Mouse (Mus musculus) frontal cortex, postnatal 36 days (tissue): ENCODE data around the gene Senp7.
"Not testable (repeated sequence)": the region's sequence is repeated elsewhere in the genome, so short reads cannot be mapped to it uniquely, and the experiment has no call there.

Experiments used
- DNase-seq, 2 experiments: peaks; one replicate each; pipeline ENCODE4 v3.0.0; 2022; ENCODE audit warnings: low spot score in 2 of 2

Gene Senp7

DNA sequence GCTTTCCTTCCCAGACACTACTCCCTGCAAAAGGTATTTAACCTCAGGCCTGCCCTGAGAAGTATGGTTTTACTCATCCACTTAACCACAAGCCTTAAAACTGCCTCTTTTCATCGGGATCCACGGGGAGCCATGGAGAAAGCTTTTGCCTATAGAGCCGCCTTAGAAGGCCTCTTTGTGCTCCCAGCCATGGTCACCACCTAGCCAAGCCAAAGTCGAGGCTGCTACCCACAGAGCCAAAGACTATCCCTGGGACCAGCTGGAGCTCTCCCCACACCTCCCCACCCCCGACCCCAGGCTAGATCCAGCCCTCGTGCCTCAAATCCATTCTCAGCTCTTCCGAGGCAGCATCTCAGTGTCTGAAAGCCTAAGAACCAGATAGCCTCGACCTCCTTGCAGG, 18.0 kb downstream of the Senp7 start:
- no peak for DNase-seq

DNA sequence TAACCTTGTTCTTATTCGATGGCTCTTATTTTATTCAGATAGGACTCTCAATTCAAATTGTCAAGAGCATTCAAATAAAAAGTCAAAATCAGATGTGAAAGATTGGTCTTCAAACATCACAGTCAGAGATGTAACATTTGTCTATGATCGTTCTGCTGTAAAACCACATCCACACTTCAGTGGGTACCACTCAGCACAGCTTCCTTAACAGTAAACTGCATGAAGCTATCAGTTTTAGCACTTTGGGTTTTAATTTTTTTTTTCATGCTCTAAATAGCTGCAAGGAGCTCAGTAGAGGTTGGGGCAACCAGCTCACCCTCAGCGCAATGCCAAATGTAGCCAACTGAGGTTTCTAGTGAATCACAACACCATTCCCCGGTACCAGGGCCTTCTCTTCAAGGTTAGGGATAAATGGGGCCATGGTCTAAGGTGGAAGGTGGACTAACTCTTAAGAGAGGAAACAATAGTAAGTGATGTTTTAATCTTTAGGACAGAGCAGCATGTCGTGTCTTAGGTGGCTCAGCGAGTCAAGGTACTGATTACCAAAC, 20.5 kb downstream of the Senp7 start:
- DNase-seq, result no peak

DNA sequence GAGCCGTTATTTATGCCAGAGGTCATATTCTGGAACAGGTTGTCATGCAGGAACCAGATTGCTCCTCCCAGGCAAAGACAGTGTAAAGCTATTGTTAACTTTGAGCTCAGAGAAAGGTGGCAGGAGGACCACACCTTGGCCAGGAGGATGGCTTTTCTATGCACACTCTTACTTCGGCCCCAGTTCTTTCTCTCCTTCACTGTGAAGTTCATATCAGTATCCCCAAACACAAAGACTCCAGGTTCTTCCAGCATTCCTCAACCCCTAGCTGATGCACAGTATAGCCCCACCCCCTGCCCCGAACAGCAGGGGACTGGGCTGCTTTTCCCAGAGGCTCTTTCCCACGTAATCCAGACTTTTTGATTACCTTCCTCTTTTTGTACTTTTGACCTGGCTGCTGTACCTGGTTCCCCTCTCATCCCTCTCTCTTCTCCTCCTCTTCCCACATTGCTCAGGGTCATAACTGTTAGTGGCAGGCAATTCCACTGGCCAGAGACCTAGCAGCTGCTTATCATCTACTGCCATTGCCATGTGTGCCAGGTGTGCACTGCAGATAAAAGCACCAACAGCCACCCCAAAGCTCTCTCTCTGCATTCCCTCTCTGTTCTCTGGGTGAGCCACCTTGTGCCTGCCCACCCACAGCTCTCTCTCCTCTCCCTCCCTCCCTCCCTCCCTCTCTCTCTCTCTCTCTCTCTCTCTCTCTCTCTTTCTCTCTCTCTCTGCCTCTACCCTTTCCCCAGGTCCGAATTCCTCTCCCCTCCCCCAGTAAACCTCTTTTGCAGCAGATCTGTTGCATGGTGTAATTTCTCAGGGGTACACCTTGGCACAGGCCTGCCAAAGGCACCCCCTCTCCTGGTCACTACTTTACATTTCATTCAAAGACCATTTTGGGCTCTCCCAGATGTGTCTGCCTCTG, 23.4 kb downstream of the Senp7 start:
- DNase-seq, result no peak

DNA sequence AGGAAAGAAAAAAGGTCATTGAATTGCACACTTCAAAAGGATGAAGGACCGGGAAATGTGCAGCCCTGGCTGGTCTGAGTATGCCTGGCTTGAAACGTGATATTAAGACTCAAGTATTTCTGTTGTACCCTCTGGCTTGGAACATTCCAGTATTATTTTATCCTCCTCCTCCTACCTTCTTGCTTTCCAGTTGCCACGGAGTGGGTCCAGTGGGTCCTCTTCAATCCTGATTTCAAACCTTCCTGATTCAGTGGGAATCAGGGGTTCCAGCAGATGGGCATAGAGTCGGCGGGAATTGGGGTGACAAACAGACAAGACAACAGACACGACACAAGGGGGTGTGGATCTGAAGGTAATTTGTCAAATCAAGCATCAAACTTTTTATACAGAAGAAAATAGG, 24.4 kb downstream of the Senp7 start:
- DNase-seq, result no peak

DNA sequence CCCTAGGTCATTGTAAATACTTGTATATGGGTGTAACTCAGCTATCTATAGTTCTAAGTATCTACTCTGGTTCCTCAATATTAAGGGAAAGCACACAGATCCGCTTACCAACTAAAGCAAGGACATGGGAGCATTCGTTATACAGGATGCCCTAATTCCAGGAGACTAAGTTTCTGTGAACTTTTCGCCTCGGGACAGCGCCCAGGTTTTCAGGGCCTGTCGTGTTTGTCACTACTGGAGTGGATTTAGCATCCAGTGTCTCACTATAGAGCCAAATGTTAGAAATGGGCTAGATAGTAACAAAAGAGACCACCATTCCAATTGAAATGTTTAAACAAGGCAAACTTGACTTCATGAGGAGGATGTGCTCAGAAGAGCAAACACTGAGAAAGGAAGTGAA, 25.0 kb downstream of the Senp7 start:
- not testable (repeated sequence) for DNase-seq

DNA sequence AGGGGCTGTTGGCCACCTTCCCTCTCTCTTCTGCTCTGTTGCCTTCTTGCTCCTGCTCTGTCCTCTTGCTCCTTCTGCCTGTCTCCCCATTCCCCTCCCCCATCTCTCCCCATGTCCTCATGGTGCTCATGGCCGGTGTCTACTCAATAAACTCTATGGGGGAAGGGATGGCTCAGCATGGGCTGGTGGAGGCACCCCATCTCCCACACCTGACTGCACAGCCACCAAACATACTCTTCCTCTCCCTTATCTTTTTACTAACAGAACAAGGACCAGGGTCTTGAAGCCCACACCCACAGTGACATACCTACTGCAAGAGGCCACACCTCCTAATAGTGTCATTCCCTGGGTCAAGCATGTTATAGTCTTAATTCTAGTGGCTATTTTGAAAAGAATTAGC, 26.0 kb downstream of the Senp7 start:
- DNase-seq, result no peak

DNA sequence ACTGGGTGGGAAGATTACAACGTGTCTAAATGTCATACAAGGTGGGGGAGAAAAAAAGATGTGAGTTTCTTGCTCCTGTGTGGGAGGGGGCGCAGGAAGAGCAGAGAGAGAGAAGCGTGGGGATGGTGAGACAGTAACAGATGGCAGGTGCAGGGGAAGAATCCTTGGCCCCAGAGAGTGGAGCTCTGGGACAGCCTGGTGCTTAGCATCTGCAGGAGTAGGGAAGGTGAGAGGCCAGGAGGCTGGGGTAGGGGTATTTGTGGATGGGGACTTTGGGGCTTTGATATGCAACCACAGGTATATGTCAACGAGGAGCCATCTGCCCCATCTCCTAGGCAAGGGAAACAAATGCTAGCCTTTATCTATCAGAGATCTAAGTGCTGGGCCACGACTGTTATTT, 26.4 kb downstream of the Senp7 start:
- DNase-seq, result no peak

DNA sequence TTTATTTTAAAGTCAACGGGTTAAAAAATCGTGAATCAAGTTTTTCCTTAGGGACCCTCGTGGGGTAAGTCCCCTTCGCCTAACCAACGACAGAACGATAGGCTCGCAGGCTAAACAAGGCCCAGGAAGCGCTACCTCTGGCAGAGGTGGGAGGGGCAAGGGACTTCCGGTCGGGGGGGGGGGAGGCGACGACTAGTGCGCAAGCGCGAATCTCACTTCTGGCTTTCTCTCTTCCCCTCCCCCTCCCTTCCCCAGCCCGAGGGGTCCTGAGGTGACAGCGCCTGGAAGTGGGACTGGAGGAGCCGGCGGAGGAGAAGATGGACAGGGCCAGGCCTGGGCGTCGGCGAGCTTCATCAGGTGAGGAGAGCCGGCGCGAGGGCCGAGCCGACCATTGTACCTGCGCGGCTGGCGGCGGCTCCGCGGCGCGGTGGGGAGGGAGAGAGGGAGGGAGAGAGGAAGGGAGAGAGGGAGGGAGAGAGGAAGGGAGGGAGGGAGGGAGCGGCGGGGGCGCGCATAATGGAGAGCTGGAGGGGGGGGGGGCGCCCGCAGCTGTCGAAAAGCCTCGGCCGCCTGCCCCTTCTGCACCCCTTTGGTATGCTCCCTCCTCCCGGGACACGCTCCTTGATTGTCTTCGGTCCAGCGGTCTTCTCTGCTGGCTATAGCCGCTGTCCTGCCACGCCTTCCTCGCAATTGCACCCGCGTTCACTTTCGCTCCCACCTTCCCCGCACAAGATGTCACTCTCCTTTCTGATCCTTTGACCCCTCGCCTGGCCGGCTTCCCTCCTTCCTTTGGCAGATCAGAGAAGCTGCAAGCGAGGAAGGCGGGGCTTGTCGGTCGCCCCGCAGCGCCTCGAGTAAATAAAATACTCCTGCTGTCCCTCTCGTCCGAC, 27.3 kb downstream of the Senp7 start:
- DNase-seq, result peak; percentile 77 to 84

DNA sequence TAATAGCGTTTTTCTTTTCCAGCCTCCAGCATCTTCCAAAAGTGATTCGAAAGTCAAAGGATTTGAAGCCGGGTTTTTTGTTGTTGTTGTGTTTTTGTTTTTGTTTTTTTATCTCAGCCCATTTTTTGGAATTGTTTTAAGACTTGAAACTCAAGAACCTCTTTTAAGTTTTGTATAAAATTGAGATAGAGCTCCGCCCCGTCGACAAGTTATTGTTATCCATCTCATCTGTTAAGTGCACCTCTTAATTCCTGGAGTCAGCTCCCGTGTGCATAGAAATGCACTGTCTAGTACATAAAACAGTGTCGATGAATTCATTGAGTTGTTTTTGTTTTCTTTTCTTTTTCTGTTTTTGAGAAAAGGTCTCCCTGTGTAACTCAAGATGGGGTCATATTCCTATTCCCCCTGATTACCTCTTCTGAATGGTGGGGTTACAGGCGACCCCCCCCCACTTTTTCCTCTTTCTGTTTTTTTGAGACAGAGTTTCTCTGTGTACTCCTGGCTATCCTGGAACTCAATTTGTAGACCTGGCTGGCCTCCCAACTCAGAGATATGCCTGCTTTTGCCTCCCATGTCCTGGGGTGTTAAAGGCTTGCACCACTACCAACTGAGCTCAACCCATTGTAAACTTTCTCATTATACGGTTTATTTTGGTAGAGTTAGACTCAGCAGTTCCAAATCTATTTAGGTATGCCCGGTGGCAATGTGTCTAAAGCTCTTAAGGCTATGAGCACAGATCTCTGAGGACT, 28.2 kb downstream of the Senp7 start:
- no peak for DNase-seq

DNA sequence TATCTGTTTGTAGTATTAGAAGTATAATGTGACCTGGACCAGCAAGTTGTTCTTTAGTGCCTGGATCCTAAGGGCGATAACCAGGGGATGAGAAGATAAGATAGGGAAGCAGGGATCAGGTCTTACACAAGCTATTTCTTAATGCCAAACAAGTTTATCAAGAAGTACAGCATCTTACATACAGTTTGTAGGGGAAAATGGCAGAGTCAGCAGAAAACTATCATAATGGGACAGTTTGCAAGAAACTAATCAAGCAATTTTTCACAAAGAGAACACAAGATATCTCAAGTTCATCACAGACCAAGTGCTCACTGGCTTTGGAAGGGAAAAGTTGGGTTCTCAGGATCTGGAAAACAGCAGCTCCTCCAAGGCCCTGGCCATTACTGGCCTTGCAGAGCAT, 31.3 kb downstream of the Senp7 start:
- DNase-seq, result no peak

DNA sequence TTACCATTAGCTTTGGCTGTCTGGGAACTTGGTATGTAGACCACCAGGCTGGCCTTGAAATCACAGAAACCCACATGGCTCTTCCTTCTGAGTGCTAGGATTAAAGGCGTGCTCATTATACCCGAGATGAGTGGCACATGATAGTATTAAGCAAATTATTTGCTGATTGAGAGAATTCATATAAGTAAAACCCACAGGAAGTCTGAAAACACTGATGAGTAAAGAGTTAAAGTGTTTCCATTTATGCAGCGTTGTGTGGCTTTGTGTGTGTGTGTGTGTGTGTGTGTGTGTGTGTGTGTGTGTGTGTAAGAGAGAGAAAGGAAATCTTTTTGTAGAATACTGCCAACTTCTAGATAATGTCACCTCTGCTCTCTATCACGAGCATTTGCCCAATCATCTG, 33.6 kb downstream of the Senp7 start:
- DNase-seq, result no peak

DNA sequence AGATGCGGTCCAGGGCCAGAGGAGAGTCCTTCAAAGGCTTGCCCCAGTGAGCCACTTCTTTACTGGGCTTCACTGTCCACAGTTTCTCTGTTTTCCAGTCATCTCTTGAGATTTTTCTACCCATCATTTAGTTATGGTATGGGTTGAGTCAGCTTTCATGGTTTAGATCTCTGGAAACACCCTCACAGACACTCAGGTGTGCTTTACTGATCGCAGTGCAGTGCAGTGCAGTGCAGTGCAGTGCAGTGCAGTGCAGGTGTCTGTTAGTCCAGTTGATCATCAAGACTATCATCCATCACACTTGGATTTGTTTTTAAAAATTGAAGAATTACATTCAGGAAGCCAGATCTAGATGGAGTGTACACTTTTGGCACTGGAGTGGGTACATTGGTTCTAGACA, 38.2 kb downstream of the Senp7 start:
- DNase-seq, result no peak

DNA sequence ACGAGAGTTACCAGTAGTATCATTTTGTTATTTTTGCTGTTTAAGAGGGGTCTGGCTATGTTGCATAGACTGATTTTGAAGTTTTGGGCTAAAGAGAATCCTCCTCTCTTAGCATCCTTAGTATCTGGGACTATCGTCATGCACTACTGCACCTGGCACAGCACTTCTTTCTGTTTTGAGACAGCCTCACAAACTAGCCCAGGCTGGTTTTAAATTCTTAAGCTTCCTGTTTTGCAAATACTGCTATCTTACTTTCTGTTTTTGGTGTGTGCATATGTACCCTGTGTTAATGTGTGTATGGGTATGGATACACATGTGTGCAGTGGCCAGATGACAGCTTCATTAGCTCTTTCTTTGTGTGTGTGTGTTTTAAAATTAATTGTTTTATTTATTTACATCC, 42.2 kb downstream of the Senp7 start:
- DNase-seq, result no peak

DNA sequence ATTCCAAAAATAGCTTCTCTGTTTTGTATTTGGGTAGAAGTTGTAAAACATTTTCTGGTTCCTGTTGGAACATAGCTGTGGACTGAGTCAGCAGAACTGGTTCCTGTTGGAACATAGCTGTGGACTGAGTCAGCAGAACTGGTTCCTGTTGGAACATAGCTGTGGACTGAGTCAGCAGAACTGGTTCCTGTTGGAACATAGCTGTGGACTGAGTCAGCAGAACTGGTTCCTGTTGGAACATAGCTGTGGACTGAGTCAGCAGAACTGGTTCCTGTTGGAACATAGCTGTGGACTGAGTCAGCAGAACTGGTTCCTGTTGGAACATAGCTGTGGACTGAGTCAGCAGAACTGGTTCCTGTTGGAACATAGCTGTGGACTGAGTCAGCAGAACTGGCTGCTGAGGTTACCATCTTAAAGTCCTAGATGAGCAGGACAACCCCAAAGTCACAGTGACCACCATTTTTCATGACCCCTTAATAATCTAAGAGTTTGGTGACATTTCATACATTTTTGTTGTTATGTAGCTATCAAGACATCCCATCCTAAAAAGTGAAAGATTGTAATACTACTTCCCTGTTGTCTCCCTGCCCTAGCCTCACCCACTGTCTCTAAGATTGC, 48.4 kb downstream of the Senp7 start:
- not testable (repeated sequence) for DNase-seq

DNA sequence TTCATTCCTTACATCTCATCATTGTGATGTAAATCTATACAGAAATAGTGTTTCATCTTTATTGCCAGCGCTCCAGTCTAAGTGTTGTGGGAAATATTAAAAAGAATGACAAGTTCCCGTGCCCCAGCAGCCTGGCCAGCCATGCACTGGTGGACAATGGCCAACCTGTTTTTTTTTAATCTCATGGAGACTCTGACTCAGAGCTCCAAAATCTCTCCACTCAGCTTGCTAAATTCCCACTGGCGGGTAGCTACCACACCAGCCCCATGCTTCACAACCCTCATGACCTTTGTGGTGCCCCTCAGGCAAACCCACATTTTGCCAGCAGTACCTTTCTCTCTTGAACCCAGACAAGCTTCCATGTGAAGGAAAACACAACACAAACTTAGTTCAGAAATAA, 67.6 kb downstream of the Senp7 start:
- DNase-seq, result no peak

DNA sequence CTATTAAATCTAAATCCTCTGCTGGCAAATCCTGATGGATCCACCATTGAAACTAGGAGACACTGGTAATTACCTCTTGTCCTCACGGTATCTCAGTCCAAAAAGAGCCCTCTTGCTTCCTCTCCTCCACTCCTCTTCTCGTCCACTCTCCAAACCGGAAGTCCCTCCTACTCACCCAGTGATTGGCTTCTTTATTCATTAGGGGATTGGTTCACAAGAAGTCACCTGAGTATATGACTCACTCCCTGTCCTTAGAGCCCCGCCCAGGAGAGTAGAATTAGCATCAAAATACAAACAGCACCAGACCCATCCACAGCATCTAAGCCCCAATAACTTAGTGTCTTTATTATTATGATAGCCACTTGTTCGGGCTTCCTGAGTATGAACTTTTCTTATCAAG, 68.0 kb downstream of the Senp7 start:
- DNase-seq, result no peak

DNA sequence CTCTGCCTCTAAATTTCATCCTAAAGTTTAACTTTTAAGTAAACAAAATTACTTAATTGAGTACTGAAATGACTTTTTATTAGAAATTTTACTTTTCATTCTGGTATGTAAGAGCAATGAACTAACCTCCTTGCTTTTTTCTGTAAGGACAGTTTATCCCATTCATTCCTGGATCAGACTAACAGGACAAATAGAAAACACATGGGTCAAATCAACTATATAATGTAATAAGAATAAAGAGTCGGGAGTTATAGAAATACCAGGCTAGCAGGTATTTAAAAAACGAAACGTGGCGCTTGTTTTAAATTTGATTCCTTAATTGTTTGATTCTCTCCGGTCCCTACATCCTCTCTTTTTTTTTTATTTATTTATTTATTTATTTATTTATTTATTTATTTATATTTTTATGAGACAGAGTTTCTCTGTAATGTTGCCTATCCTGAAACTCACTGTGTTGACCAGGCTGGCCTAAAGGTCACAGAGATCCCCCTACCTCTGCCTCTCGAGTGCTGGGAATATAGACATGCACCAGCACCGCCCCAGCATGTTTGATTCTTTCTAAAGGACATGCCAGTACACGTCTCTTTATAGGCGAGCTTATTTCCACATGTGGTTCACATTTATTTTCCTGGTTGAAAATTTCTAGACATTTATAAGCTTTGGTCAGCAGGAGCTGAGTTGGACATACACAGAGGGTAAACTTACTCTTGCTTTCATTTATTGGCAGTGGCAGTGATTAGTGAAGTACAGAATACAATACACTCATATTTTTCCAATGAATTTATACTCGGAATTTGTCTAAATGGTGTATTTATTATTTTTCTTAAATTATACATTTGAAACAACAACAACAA, 69.4 kb downstream of the Senp7 start:
- no peak for DNase-seq

DNA sequence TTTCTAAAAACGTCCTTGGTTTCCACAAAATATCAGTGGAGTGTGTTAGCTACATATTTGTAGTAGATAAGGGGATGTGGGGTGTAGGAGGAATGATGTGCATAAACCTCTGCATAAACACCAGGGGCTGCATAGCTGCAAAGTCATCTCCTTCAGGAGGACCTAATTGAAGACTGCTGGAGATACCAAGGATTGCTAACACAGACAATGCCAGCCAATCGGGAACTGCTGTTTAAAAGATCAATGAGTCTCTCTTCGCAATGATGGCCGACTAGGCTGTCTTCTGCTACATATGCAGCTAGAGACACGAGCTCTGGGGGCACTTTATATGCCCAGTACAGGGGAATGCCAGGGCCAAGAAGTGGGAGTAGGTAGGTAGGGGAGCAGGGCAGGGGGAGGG, 74.4 kb downstream of the Senp7 start:
- DNase-seq, result no peak

DNA sequence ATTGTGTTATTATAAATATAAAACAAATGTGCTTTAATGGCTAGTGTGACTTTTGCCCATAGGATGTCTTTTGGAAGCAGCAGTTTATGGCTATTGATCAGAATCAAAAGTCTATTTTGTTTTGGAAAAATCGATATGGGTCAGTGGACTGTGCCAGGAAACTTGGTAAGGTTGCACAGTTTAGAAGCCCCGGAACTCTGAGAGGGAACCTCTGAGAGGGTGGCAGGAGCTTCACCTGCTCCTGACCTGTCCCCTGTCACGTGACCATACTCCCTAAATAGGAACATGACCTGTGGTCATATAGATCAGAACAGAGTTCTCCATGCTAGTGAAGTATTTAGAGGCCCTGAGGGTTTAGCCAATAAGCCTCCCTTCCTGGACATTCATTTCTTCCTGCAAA, 75.9 kb downstream of the Senp7 start:
- DNase-seq, result no peak

DNA sequence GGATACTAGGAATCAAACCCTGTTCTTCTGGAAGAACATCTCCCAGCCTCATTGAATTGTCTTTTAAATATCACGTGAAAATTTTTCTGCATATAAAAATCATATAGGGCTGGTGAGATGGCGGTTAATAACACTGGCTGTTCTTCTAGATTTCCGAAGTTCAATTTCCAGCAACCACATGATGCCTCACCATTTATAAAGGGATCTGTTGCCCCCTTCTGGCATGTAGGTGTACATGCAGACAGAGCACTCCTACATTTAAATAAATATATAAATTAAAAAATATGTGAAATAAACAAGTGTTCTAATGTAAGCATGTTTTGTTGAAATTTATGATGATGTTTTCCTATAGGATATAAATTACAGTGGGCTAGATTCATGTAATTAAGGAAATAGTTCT, 83.5 kb downstream of the Senp7 start:
- DNase-seq, result no peak

DNA sequence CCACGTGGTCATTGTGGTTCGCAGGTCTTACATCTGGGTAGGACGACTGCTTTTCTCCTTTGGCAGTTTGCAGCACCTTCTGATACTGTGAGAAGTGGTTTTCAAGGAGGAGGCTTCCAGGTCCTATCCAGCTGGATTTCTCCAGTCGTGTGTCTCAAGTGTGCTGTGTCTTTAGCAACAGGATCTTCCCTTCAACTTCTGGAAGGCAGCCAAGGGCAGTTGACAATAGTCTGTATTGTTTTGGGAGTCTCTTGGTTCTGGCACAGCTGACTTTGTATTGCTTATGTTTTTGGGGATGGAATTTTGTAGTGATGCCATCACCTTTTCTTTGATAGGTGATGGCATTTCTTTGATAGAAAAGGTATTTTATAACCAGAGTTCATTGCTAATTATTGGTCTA, 86.0 kb downstream of the Senp7 start:
- DNase-seq, result no peak
